Mouse (Mus musculus): Measurements from ENCODE around the gene Cox14. TPM values are rescaled to one million over a fixed set of nuclear protein-coding genes. Genes with fewer than 3 reads are reported as not detected.

Gene Cox14
- polyA plus RNA-seq, 1 experiment = 36.3 TPM

GRCm38 (mm10) chr15:99718461-99719021 is 6.9 kb upstream of the Cox14 start:
- peaks cover 8% of the 10 kb centered on the region for H3K4me1 ChIP-seq (ENCODE audit: control insufficient read depth, insufficient read depth, low read length)
- no peaks in the 10 kb centered on the region for H3K36me3 ChIP-seq (ENCODE audit: control insufficient read depth, insufficient read depth, low read length, poor library complexity, severe bottlenecking)
- no peaks in the 10 kb centered on the region for H3K27me3 ChIP-seq (ENCODE audit: control insufficient read depth, insufficient read depth, low read length, poor library complexity, severe bottlenecking)
- no peak overlapping the region for H3K27ac ChIP-seq (ENCODE audit: insufficient read depth, low read length)
- H3K9me3 ChIP-seq (replicated peaks; ENCODE audit: control insufficient read depth, insufficient read depth, low read length, poor library complexity, severe bottlenecking) = no peaks in the 10 kb centered on the region
- TF ChIP-seq POLR2A (IDR thresholded peaks at IDR 0.05; ENCODE audit: insufficient read depth, low read length) (no peak), CTCF (IDR thresholded peaks at IDR 0.05; ENCODE audit: low read depth, low read length) (no peak), EP300 (IDR thresholded peaks at IDR 0.05; ENCODE audit: insufficient read depth, low read depth, low read length) (no peak)
- H3K9ac ChIP-seq (ENCODE audit: low read depth, poor library complexity, severe bottlenecking) = no peak overlapping the region
- no peak overlapping the region for H3K4me3 ChIP-seq (ENCODE audit: low read depth, low read length)

GRCm38 (mm10) chr15:99719865-99720264 is 5.6 kb upstream of the Cox14 start:
- Histone ChIP-seq H3K9ac (ENCODE audit: low read depth, poor library complexity, severe bottlenecking) (no peak overlapping the region), H3K9me3 (replicated peaks; ENCODE audit: control insufficient read depth, insufficient read depth, low read length, poor library complexity, severe bottlenecking) (no peaks in the 10 kb centered on the region), H3K36me3 (ENCODE audit: control insufficient read depth, insufficient read depth, low read length, poor library complexity, severe bottlenecking) (no peaks in the 10 kb centered on the region), H3K27ac (ENCODE audit: insufficient read depth, low read length) (no peak overlapping the region), H3K27me3 (ENCODE audit: control insufficient read depth, insufficient read depth, low read length, poor library complexity, severe bottlenecking) (no peaks in the 10 kb centered on the region), H3K4me3 (ENCODE audit: low read depth, low read length) (no peak overlapping the region), H3K4me1 (ENCODE audit: control insufficient read depth, insufficient read depth, low read length) (peaks cover 7% of the 10 kb centered on the region)
- no peak for TF ChIP-seq EP300 (IDR thresholded peaks at IDR 0.05; ENCODE audit: insufficient read depth, low read depth, low read length)
- TF ChIP-seq CTCF (IDR thresholded peaks at IDR 0.05; ENCODE audit: low read depth, low read length) = no peak
- TF ChIP-seq POLR2A (IDR thresholded peaks at IDR 0.05; ENCODE audit: insufficient read depth, low read length) = no peak

GRCm38 (mm10) chr15:99721921-99722743 is 3.3 kb upstream of the Cox14 start:
- TF ChIP-seq CTCF (IDR thresholded peaks at IDR 0.05; ENCODE audit: low read depth, low read length) (no peak), EP300 (IDR thresholded peaks at IDR 0.05; ENCODE audit: insufficient read depth, low read depth, low read length) (peak; percentile 42; the same call in 1 of the 2 replicates), POLR2A (IDR thresholded peaks at IDR 0.05; ENCODE audit: insufficient read depth, low read length) (no peak)
- Histone ChIP-seq H3K4me3 (ENCODE audit: low read depth, low read length) (no peak overlapping the region; the same call in 1 of the 2 replicates), H3K9ac (ENCODE audit: low read depth, poor library complexity, severe bottlenecking) (no peak overlapping the region), H3K27me3 (ENCODE audit: control insufficient read depth, insufficient read depth, low read length, poor library complexity, severe bottlenecking) (no peaks in the 10 kb centered on the region), H3K4me1 (ENCODE audit: control insufficient read depth, insufficient read depth, low read length) (peaks cover 7% of the 10 kb centered on the region), H3K9me3 (replicated peaks; ENCODE audit: control insufficient read depth, insufficient read depth, low read length, poor library complexity, severe bottlenecking) (no peaks in the 10 kb centered on the region), H3K36me3 (ENCODE audit: control insufficient read depth, insufficient read depth, low read length, poor library complexity, severe bottlenecking) (no peaks in the 10 kb centered on the region), H3K27ac (ENCODE audit: insufficient read depth, low read length) (no peak overlapping the region)

- TF ChIP-seq POLR2A (IDR thresholded peaks at IDR 0.05; ENCODE audit: insufficient read depth, low read length) = no peak
- TF ChIP-seq EP300 (IDR thresholded peaks at IDR 0.05; ENCODE audit: insufficient read depth, low read depth, low read length) = 0 out of 2 replicates have a peak, but pooled peaks have one; percentile 21
- peaks cover 7% of the 10 kb centered on the region for H3K36me3 ChIP-seq (ENCODE audit: control insufficient read depth, insufficient read depth, low read length, poor library complexity, severe bottlenecking)
- H3K27ac ChIP-seq (ENCODE audit: insufficient read depth, low read length) = no peak overlapping the region
- H3K9ac ChIP-seq (ENCODE audit: low read depth, poor library complexity, severe bottlenecking) = peak overlapping the region; percentile 14; the same call in 1 of the 2 replicates
- no peaks in the 10 kb centered on the region for H3K27me3 ChIP-seq (ENCODE audit: control insufficient read depth, insufficient read depth, low read length, poor library complexity, severe bottlenecking)
- no peaks in the 10 kb centered on the region for H3K9me3 ChIP-seq (replicated peaks; ENCODE audit: control insufficient read depth, insufficient read depth, low read length, poor library complexity, severe bottlenecking)
- peak overlapping the region; percentile 6 for H3K4me3 ChIP-seq (ENCODE audit: low read depth, low read length)
- H3K4me1 ChIP-seq (ENCODE audit: control insufficient read depth, insufficient read depth, low read length) = peaks cover 7% of the 10 kb centered on the region
Measured at GRCm38 (mm10) chr15:99723120-99723514, 2.3 kb upstream of the Cox14 start.

GRCm38 (mm10) chr15:99723515-99724291 is 1.7 kb upstream of the Cox14 start:
- Histone ChIP-seq H3K27ac (ENCODE audit: insufficient read depth, low read length) (peak overlapping the region; percentile 47), H3K4me1 (ENCODE audit: control insufficient read depth, insufficient read depth, low read length) (peaks cover 7% of the 10 kb centered on the region), H3K36me3 (ENCODE audit: control insufficient read depth, insufficient read depth, low read length, poor library complexity, severe bottlenecking) (peaks cover 10% of the 10 kb centered on the region), H3K9me3 (replicated peaks; ENCODE audit: control insufficient read depth, insufficient read depth, low read length, poor library complexity, severe bottlenecking) (0 out of 2 replicates have a peak, but pooled peaks cover under 1% of the 10 kb centered on the region), H3K27me3 (ENCODE audit: control insufficient read depth, insufficient read depth, low read length, poor library complexity, severe bottlenecking) (no peaks in the 10 kb centered on the region), H3K4me3 (ENCODE audit: low read depth, low read length) (0 out of 2 replicates have a peak overlapping the region, but pooled peaks have one; percentile 5), H3K9ac (ENCODE audit: low read depth, poor library complexity, severe bottlenecking) (peak overlapping the region; percentile 14; the same call in 1 of the 2 replicates)
- TF ChIP-seq EP300 (IDR thresholded peaks at IDR 0.05; ENCODE audit: insufficient read depth, low read depth, low read length) (0 out of 2 replicates have a peak, but pooled peaks have one; percentile 11), POLR2A (IDR thresholded peaks at IDR 0.05; ENCODE audit: insufficient read depth, low read length) (no peak)
